Mouse (Mus musculus): ENCODE measurements around the gene Hist1h3e.
"Not testable (repeated sequence)": the region's sequence is repeated elsewhere in the genome, so short reads cannot be mapped to it uniquely, and the experiment has no call there.

- TF ChIP-seq CTCF (conservative IDR thresholded peaks at IDR 0.05; ENCODE audit: insufficient read depth, insufficient read length, low read depth, low read length); POLR2A (IDR thresholded peaks at IDR 0.05; ENCODE audit: low read depth, low read length): not testable (repeated sequence)
Observed at GRCm38 (mm10) chr13:23573898-23574524, 11.8 kb upstream of the Hist1h3e start, which contains the start of the genes Hist1h2bf and Hist1h2ad.

All from kidney, adult 2 months (tissue).